Mouse (Mus musculus): ENCODE data around the gene Slc17a6.
"Not testable (repeated sequence)": the region's sequence is repeated elsewhere in the genome, so short reads cannot be mapped to it uniquely, and the experiment has no call there.

The Slc17a6 gene

GRCm38 (mm10) chr7:51662441-51662840 lies 40.6 kb downstream of the Slc17a6 start:
- in situ Hi-C loops (cut with MboI, MseI), result no loop called here

GRCm38 (mm10) chr7:51693539-51694217 lies 71.9 kb downstream of the Slc17a6 start:
- in situ Hi-C loops (cut with MboI, MseI), result no loop called here

- in situ Hi-C loops (cut with MboI, MseI), result no loop called here
Observed at GRCm38 (mm10) chr7:51694452-51694851, 72.6 kb downstream of the Slc17a6 start.

- in situ Hi-C loops (cut with MboI, MseI), result no loop called here
Observed at GRCm38 (mm10) chr7:51709508-51709907, 87.7 kb downstream of the Slc17a6 start.

- in situ Hi-C loops (cut with MboI, MseI), result not testable (repeated sequence)
Observed at GRCm38 (mm10) chr7:51710346-51710745, 88.5 kb downstream of the Slc17a6 start.

- in situ Hi-C loops (cut with MboI, MseI), result no loop called here
Observed at GRCm38 (mm10) chr7:51715771-51716170, 94.0 kb downstream of the Slc17a6 start.
